ENCODE assay signal across 25 mouse cellular contexts in the genomic region with DNA sequence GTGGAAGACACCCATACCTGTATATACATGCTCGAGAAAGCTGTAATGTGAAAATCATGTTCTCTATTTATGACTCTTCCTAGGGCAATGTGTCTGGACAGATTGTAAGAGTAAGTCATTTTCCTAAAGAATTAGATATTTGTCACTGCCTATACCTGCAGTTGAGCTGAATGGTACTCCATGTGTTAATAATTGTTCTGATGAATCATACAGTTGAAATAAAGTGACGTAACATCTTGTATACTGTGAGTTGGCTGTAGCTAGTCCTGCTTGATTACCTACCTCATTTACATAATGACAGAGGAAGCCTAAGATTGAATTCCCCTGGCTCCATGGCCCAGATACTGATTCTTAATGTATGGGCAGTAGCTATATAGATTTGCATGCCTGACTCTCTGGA.
"Had no signal": no experiment of that assay in that cellular context is flagged by ENCODE, and none has a peak within 500 bp of the region (broad histone marks: within the 10 kb centered on the region; RNA-seq: fewer than 3 reads in every experiment).

No protein-coding gene starts in this region.

- H3K27me3 ChIP-seq: heart, embryonic 13.5 days; heart, embryonic 15.5 days; hindbrain, embryonic 13.5 days; hindbrain, embryonic 15.5 days; kidney, embryonic 15.5 days; limb, embryonic 12.5 days had no signal

- H3K4me3 ChIP-seq: heart, adult 2 months; heart, embryonic 13.5 days; heart, embryonic 15.5 days; hindbrain, embryonic 13.5 days; hindbrain, embryonic 15.5 days; kidney, embryonic 15.5 days; limb, embryonic 10.5 days; limb, embryonic 12.5 days had no signal

- DNase-seq: gastrocnemius, postnatal 14 days; gastrocnemius, postnatal 36 days; heart, adult 11 months; heart, adult 2 months; heart, postnatal 14 days; heart, postnatal 36 days; kidney, adult 11 months; kidney, adult 2 months; kidney, adult 9 months; kidney, postnatal 14 days; kidney, postnatal 36 days; layer of hippocampus, adult 9-11 months; layer of hippocampus, postnatal 36 days; liver had no signal

- H3K4me1 ChIP-seq: heart, embryonic 15.5 days; hindbrain, embryonic 13.5 days; hindbrain, embryonic 15.5 days; kidney, embryonic 15.5 days had no signal

- H3K9ac ChIP-seq: heart, embryonic 13.5 days; heart, embryonic 15.5 days; hindbrain, embryonic 13.5 days; hindbrain, embryonic 15.5 days; kidney, embryonic 15.5 days; limb, embryonic 12.5 days had no signal

- H3K9me3 ChIP-seq: heart, embryonic 13.5 days; heart, embryonic 15.5 days; hindbrain, embryonic 15.5 days; limb, embryonic 10.5 days had no signal

- H3K36me3 ChIP-seq: heart, embryonic 15.5 days; hindbrain, embryonic 13.5 days; hindbrain, embryonic 15.5 days; limb, embryonic 10.5 days; limb, embryonic 12.5 days had no signal

- H3K4me2 ChIP-seq: heart, embryonic 11.5 days; heart, embryonic 13.5 days; heart, embryonic 15.5 days; hindbrain, embryonic 13.5 days; hindbrain, embryonic 15.5 days; kidney, embryonic 15.5 days; limb, embryonic 12.5 days; liver, embryonic 11.5 days had no signal

- H3K27ac ChIP-seq: heart, adult 2 months; heart, embryonic 13.5 days; heart, embryonic 15.5 days; hindbrain, embryonic 13.5 days; hindbrain, embryonic 15.5 days; hindbrain, postnatal 0 days; kidney, embryonic 15.5 days; kidney, postnatal 0 days; limb, embryonic 10.5 days; limb, embryonic 12.5 days had no signal

- ATAC-seq: hindbrain, postnatal 0 days had no signal
